Mouse (Mus musculus): ENCODE results near the gene Gpx2.

Gpx2 gene

GRCm38 (mm10) chr12:76795350-76795749 lies at the start of gene Gpx2:
Gene Gpx2, minus strand, starts transcription at chr12:76795554.
- ATAC-seq (ENCODE audit: low TSS enrichment), result no peak

DNA sequence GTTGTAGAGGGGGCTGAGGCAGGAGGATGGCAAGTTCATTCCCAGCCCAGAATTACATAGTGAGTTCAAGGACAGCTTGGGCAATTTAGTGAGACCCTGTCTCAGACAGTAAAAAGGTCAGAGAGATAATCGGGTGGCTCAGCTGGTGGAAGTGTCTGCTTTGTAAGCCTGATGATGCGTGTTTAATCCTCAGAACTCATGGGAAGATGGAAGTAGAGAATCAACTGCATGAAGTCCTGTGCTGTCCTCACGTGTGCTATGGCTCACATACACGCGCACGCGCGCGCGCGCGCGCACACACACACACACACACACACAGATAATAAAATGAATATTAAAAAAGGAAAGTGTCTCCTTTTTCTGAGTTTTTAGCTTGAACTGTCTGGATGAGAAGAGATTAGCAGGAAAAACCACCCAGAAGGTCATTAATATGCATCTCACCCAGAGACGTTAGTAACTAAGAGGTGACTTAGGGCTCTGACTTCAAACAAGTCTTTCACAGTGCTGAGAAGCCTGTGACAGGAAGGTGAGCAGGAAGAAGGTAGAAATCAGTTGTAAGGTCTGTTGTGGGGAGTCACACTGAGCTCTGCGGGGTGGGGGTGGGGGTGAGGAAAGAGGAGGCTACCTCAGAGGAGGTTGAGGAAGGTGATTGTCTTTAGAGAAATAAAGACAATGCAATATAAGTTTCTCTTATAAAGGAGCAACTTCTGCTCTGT lies 49.1 kb upstream of the Gpx2 start:
- ATAC-seq (ENCODE audit: low TSS enrichment), result no peak

DNA sequence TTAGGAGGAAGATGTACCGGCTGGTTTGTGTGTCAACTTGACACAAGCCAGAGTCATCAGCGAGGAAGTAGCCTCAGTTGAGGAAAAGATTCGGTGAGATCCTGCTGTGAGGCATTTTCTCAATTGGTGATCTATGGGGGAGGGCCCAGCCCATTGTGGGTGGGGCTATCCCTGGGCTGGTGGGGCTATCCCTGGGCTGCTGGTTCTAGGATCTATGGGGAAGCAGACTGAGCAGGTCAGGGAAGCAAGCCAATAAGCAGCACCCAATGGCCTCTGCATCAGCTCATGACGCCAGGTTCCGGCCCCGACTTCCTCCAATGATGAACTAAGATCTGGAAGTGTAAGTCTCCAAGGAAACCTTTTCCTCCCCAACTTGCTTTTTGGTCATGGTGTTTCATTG lies 44.7 kb upstream of the Gpx2 start:
- ATAC-seq (ENCODE audit: low TSS enrichment), result no peak

DNA sequence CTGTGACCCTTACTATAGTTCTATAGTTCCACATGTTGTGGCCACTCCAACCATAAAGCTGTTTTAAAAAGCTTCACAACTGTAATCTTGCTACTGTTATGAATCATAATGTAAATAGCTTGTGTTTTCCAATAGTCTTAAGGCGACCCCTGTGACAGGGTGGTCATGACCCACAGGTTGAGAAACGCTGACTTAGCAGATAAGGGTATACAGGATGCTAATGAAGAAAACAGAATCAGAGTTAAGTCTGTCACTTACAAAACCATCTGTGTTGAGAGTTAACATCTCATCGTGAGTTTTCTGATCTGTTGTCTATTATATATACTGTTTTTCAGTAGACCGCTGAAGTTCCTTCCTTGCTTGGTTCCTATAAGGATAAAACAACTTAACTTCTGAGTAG lies 43.9 kb upstream of the Gpx2 start:
- ATAC-seq (ENCODE audit: low TSS enrichment), result no peak

DNA sequence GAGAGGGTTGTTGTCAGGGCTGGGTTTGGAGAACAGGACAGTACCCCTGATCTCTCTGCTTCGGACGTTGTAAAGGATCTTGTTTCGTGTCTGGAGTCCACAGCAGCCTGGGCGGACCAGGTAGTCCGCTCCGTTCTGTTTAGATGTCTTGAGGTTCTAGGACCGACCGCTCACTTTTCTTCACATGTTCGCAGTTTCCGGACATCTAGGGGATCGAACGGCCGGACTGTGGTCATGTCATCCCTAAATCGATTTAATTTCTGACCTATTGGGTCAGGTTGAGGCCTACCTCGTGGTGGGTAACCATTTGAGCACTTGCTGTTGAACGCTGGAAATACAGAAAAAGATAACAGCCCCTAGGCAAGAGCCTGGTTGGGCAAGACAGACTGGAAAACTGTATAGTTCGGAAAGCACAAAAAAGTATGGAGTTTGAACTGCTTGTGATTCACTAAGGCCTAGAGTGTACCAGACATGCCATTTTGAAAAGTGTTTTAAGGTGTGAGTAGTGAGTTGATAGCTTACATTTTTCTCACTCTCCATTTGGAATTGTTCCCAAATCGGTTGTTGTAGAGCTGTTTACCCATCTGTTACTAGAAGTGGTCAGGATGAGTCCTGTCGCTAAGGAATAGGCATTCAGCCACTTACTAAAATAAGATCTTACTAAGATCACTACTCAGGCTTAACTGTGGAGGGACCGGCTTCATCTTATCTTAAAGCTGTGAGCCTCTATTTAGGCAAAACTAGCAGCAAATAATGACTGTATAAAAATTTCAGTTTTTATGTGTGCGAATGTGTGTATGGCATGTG lies 42.7 kb upstream of the Gpx2 start:
- ATAC-seq (ENCODE audit: low TSS enrichment), result 0 out of 2 replicates have a peak, but pooled peaks have one; percentile 5

GRCm38 (mm10) chr12:76837101-76837843 lies 41.9 kb upstream of the Gpx2 start:
- ATAC-seq (ENCODE audit: low TSS enrichment), result peak; percentile 96

GRCm38 (mm10) chr12:76832704-76833103 lies 37.4 kb upstream of the Gpx2 start:
- ATAC-seq (ENCODE audit: low TSS enrichment), result no peak

DNA sequence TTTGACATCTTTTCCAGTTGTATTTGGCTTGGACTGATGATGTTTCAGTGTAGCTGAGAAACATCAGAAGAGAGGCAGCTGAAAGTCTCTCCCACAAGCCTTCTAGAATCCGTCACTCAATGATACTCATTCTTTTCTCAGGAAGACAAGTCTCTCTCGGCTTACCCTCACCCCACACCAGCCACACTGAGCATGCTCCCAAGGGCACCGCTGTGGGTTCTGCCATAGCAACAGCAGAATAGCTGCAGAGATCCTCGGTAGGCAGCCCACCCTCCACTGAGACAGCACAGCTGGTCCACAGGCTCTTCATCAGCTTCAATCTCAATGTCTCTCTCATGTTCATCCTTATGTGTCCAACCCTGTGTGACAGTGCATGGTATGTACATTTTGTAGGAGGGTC lies 29.9 kb upstream of the Gpx2 start:
- no peak for ATAC-seq (ENCODE audit: low TSS enrichment)

DNA sequence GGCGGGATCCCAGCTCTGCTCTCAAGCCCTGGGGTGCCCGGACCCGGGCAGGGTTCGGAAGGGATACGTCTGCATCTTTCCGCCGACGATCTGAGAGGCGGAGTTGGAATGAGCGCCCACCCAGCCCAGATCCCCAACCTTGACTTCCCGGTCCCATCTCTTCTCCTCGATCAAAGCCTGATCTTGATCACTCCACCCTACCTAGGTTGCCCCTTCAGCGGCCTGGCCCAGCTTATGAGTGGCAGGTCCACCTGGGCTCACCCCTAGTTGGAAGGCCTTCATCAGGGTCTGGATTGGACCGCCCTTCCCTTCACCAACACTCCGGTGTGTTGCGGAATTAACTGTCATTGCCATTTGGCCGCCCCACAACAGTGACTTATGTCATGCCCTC lies 27.3 kb upstream of the Gpx2 start, which contains the start of gene Rab15:
Gene Rab15 (minus strand): TSS at position 258 of the 391 bp plus-strand sequence.
- peak; percentile 2; the same call in 1 of the 2 replicates for ATAC-seq (ENCODE audit: low TSS enrichment)

DNA sequence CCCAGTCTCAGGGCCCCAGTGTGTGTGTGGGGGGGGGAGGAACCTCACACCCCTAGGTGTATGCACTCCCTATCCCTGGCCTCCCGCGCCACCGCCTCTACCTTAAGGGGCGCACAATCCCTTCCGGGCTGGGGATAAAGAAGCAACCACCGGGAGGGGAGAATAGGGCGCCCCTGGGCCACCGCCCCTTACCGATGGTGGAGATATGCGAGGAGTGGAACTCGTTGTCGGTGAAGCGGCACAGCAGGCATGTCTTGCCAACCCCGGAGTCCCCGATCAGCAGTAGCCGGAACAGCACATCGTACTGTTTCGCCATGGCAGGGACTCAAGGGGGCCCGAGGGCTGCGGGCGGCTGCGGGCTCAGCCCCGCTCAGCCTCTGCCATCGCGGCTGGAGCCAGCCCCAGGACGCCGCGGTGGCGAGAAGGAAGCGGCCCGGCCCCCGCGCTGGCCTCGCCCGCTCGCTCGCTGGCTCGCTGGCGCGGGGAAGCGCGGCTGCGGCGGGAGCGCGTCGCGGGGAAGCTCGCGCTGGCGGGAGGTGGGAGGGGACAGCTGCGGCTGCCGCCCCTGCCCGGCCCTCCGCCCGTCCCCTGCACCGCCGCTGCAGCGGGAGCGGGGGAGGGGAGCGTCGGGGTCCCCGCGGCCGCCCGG lies 26.8 kb upstream of the Gpx2 start:
- peak; percentile 29 for ATAC-seq (ENCODE audit: low TSS enrichment)

- ATAC-seq (ENCODE audit: low TSS enrichment), result no peak
These were observed 25.3 kb upstream of the Gpx2 start for GRCm38 (mm10) chr12:76820615-76821014.

DNA sequence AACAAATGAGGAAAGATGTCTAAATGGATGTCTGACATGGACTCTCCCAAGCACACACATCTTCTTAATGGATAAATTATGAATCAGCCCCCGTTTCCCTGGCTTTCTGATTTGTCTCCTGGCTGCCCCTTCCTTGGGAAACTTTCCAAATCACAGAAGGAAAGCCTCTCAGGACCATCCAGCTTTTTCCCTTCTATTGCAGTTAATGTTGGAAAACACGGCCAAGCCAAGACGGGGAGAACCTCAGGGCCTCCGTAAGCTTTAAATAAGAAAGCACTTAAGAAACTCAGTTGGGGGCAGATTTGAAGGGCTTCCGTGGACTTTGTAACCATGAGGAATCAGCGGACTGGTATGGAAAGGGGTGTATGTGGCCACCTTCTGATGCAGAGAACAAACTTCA lies 24.5 kb upstream of the Gpx2 start:
- ATAC-seq (ENCODE audit: low TSS enrichment), result no peak

DNA sequence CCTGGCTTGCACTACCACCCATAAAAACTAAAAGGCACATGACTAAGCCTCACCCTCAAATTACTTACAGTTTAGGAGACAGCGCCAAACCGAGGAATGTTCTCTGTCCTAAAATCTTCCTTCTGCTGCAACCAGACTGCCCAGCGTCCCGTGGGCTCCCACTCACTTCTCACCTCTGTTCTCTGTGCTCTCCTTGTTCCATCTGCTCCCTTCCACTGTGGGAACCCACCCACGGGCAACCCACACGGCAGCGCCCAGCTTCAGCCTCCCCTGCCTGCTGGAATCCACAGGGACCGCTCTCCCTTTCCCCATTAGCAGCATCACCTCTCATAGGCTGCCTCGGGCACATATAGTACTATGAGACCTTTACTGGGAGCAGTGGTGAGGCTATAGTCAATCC lies 23.6 kb upstream of the Gpx2 start:
- ATAC-seq (ENCODE audit: low TSS enrichment), result peak; percentile 47

GRCm38 (mm10) chr12:76818120-76818519 lies 22.8 kb upstream of the Gpx2 start:
- no peak for ATAC-seq (ENCODE audit: low TSS enrichment)

- no peak for ATAC-seq (ENCODE audit: low TSS enrichment)
These were observed 21.8 kb upstream of the Gpx2 start for GRCm38 (mm10) chr12:76817176-76817575.

DNA sequence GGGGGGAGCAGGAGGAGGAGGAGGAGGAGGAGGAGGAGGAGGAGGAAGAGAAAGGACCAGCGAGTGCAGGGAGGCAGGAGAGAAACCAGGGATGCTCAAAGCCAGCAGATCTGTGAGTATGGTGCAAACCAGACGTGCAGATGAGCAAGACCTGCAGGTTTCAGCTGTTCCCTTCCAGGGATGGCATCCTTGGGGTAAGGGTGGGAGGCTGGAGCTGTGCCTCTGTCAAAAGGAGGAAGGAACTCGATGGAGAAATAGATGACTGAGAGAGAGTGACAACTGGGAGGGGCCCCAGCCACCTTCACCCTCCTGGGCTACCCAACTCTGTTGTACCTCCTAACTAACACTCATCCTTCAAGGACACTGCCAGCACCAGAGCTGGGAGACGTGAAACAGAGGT lies 21.4 kb upstream of the Gpx2 start:
- no peak for ATAC-seq (ENCODE audit: low TSS enrichment)

DNA sequence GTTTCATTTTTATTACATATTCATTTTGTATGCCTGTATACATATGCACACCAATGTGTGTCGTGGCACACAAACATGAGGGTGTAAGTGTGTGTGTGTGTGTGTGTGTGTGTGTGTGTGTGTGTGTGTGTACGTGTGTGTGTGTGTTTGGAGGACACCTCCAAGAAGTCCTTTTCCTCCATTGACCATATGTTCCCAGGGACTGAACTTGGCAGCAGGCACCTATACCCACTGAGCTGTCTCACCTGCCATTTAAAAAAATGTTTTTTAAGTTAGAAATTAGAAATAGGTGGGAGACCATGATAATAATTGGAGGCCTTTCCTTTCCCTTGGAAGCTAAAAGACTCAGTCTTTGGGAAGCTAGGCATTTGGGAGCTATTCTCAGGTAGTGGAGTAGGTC lies 18.8 kb upstream of the Gpx2 start:
- ATAC-seq (ENCODE audit: low TSS enrichment), result no peak

DNA sequence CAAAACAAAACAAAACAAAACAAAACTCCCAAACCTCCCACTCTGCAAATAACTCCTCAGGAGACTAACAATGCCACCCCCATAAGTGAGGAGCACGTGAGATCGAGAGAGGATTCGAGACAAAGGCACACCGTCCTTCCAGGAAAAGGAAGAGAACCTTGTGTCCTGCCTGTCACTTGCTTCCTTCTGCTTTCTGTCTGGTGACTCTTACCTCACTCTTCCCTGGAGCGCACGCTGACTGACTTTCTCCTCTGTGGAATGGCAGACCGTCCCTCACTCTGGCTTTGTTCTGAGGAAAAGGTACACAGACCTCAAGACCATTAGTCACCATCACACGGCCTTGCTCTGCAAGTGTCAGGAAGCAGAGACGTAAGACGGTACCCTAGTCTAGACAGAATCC lies 18.2 kb upstream of the Gpx2 start:
- ATAC-seq (ENCODE audit: low TSS enrichment), result no peak

DNA sequence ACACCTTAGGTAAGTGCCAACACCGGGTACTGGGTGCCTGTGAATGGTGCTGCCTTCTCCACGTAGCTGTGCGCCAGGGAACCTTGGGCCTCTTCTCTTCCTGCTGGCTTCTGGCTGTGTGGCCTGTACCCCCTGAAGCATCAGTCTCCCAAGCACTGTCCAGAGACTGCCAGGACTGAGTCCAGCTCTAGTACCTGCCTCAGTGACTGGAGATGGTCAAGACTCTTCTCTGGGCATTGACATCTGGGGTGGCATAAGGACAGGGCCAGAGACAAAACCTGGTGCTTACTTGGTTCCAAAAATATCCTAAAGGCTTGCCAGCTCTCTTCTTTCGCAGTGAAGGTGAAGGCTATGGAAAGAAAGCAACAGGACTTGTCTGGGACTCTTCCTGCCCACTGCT lies 15.7 kb upstream of the Gpx2 start:
- no peak for ATAC-seq (ENCODE audit: low TSS enrichment)

GRCm38 (mm10) chr12:76810491-76810890 lies 15.1 kb upstream of the Gpx2 start:
- no peak for ATAC-seq (ENCODE audit: low TSS enrichment)

- ATAC-seq (ENCODE audit: low TSS enrichment), result peak; percentile 54
These were observed 12.4 kb upstream of the Gpx2 start for GRCm38 (mm10) chr12:76807796-76808195.

All from frontal cortex, adult (tissue).